Mouse (Mus musculus) myocyte (in vitro differentiated cells): ENCODE results near the gene Myrfl. TPM values are rescaled to one million over a fixed set of nuclear protein-coding genes. Genes with fewer than 3 reads are reported as not detected.

Source experiments
- H3K27me3 ChIP-seq: one replicate; pipeline ENCODE4 v1.6.1; 2011; ENCODE audit not compliant: control insufficient read depth, insufficient read depth, insufficient read length
- H3K36me3 ChIP-seq: one replicate; pipeline ENCODE4 v1.6.1; 2011; ENCODE audit not compliant: control insufficient read depth, insufficient read depth
- H3K4me2 ChIP-seq: one replicate; pipeline ENCODE4 v1.6.1; 2011; ENCODE audit warnings: low read depth, control low read depth
- H3K4me3 ChIP-seq: one replicate; pipeline ENCODE4 v1.5.1; 2011; ENCODE audit warnings: mild to moderate bottlenecking, control low read depth, moderate library complexity
- H3K79me2 ChIP-seq: one replicate; pipeline ENCODE4 v1.6.1; 2011; ENCODE audit not compliant: control insufficient read depth, insufficient read depth
- H3ac ChIP-seq: one replicate; pipeline ENCODE4 v1.6.1; 2011; ENCODE audit not compliant: control insufficient read depth, insufficient read length
- CEBPB ChIP-seq: IDR thresholded peaks from 2 replicates; pipeline ENCODE4 v1.6.1; 2011; ENCODE audit warnings: mild to moderate bottlenecking, moderate library complexity; ENCODE audit not compliant: poor library complexity, insufficient read depth, severe bottlenecking
- E2F4 ChIP-seq: IDR thresholded peaks from one replicate; pipeline ENCODE4 v1.6.1; 2011; ENCODE audit warnings: mild to moderate bottlenecking, control low read depth, moderate library complexity; ENCODE audit not compliant: insufficient read depth
- MAX ChIP-seq: IDR thresholded peaks from one replicate; pipeline ENCODE4 v1.6.1; 2011; ENCODE audit warnings: low read depth, mild to moderate bottlenecking, control low read depth
- MYOD1 ChIP-seq, 3 experiments: IDR thresholded peaks; one replicate each; pipeline ENCODE4 v1.6.1; 2011; ENCODE audit warnings: control low read depth in 2 of 3, low read depth in 2 of 3, mild to moderate bottlenecking in 2 of 3, moderate library complexity in 1 of 3; ENCODE audit not compliant: insufficient read length in 2 of 3, control insufficient read depth in 1 of 3
- MYOG ChIP-seq, 3 experiments: IDR thresholded peaks; one replicate each; pipeline ENCODE4 v1.6.1; 2011; ENCODE audit warnings: control low read depth in 2 of 3, low read depth in 2 of 3, mild to moderate bottlenecking in 2 of 3; ENCODE audit not compliant: insufficient read length in 2 of 3, control insufficient read depth in 1 of 3, insufficient read depth in 1 of 3
- POLR2A ChIP-seq: IDR thresholded peaks from one replicate; pipeline ENCODE4 v1.6.1; 2011; ENCODE audit warnings: low read depth, mild to moderate bottlenecking, control low read depth, moderate library complexity; ENCODE audit not compliant: insufficient read length
- POLR2AphosphoS2 ChIP-seq: IDR thresholded peaks from one replicate; pipeline ENCODE4 v1.6.1; 2011; ENCODE audit warnings: low read depth, control low read depth; ENCODE audit not compliant: insufficient read length
- REST ChIP-seq: IDR thresholded peaks from one replicate; pipeline ENCODE4 v1.6.1; 2011; ENCODE audit warnings: mild to moderate bottlenecking, control low read depth, moderate library complexity; ENCODE audit not compliant: insufficient read depth, insufficient read length
- SRF ChIP-seq: IDR thresholded peaks from one replicate; pipeline ENCODE4 v1.6.1; 2011; ENCODE audit warnings: low read depth; ENCODE audit not compliant: control insufficient read depth, insufficient read length
- TCF12 ChIP-seq: IDR thresholded peaks from one replicate; pipeline ENCODE4 v1.6.1; 2011; ENCODE audit warnings: mild to moderate bottlenecking, control low read depth; ENCODE audit not compliant: poor library complexity, insufficient read depth, severe bottlenecking
- TCF3 ChIP-seq: IDR thresholded peaks from one replicate; pipeline ENCODE4 v1.6.1; 2011; ENCODE audit warnings: low read depth, control low read depth; ENCODE audit not compliant: insufficient read length
- USF1 ChIP-seq: IDR thresholded peaks from one replicate; pipeline ENCODE4 v1.6.1; 2011; ENCODE audit warnings: low read depth, mild to moderate bottlenecking, control low read depth, moderate library complexity
- polyA plus RNA-seq: library from polyadenylated mRNA; unstranded; fragments of >200 nt; fragmentation: generic; extraction: Trizol; gene quantifications from one replicate; pipeline ENCODE4 v1.2.1, GENCODE M21; 2012; ENCODE audit warnings: missing spikeins

The Myrfl gene
- polyA plus RNA-seq, 1 experiment = 0.04 TPM

DNA sequence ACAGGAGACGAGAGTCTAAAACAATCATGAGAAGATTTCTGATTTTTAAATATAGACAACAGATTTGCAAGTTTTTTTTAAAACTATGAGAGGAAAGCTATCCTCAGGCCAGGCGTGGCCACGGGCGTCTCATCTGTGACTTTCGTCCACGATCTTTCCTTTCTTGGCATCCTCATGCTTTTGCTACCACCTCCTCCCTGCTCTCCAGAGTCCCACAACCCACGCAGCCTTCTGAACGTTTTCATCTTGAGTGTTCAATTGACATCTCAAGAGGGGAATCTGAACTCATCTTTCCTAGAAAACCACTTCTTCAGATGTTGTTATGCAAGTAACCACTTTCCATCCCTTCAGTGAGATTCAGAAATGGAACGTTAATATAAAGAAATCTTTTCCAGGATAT lies 83.6 kb downstream of the Myrfl start:
- no peaks in the 10 kb centered on the region for H3K79me2 ChIP-seq
- H3K4me3 ChIP-seq = no peak overlapping the region
- H3K27me3 ChIP-seq = peaks cover 18% of the 10 kb centered on the region
- no peaks in the 10 kb centered on the region for H3K36me3 ChIP-seq
- no peak overlapping the region for H3ac ChIP-seq
- TF ChIP-seq SRF = no peak
- TF ChIP-seq MYOD1 (IDR thresholded peaks at IDR 0.05; ENCODE audit: control insufficient read depth in 1 of 3, insufficient read length in 2 of 3, low read depth in 2 of 3) = no peak
- no peak for TF ChIP-seq REST
- no peak for TF ChIP-seq TCF12
- no peak for TF ChIP-seq POLR2AphosphoS2
- TF ChIP-seq TCF3 = no peak
- TF ChIP-seq CEBPB = no peak
- no peak for TF ChIP-seq E2F4
- no peak for TF ChIP-seq MYOG (IDR thresholded peaks at IDR 0.05; ENCODE audit: control insufficient read depth in 1 of 3, insufficient read depth in 1 of 3, insufficient read length in 2 of 3, low read depth in 2 of 3)
- TF ChIP-seq USF1 = no peak
- no peak for TF ChIP-seq MAX
- TF ChIP-seq POLR2A = no peak
- no peak overlapping the region for H3K4me2 ChIP-seq

DNA sequence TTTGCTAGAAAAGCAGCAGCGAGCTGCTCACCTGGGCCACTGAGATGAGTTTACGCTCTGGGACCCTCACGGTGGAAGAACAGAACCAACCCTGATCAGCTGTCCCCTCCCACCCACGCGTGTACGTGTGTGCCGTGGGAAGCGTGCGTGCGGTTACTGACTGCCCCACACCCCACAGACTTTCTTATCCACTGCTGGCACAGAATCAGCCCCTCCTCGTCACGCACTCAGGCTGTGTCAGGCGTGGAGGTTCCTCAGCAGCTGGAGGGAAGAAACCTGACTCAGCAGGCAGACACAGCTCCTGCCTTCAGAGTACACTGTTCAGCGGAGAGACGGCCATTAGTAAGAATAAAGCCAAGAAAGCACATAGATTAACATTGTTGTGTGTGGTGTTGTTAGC lies 86.0 kb downstream of the Myrfl start:
- H3K79me2 ChIP-seq = no peaks in the 10 kb centered on the region
- no peaks in the 10 kb centered on the region for H3K36me3 ChIP-seq
- no peak overlapping the region for H3ac ChIP-seq
- TF ChIP-seq USF1 = no peak
- TF ChIP-seq CEBPB = no peak
- TF ChIP-seq E2F4 = no peak
- no peak for TF ChIP-seq MYOG (IDR thresholded peaks at IDR 0.05; ENCODE audit: control insufficient read depth in 1 of 3, insufficient read depth in 1 of 3, insufficient read length in 2 of 3, low read depth in 2 of 3)
- no peak for TF ChIP-seq POLR2A
- TF ChIP-seq TCF12 = no peak
- TF ChIP-seq POLR2AphosphoS2 = no peak
- TF ChIP-seq SRF = no peak
- TF ChIP-seq REST = no peak
- no peak for TF ChIP-seq MAX
- no peak for TF ChIP-seq MYOD1 (IDR thresholded peaks at IDR 0.05; ENCODE audit: control insufficient read depth in 1 of 3, insufficient read length in 2 of 3, low read depth in 2 of 3)
- no peak for TF ChIP-seq TCF3
- no peak overlapping the region for H3K4me3 ChIP-seq
- H3K4me2 ChIP-seq = no peak overlapping the region
- H3K27me3 ChIP-seq = peaks cover 10% of the 10 kb centered on the region

DNA sequence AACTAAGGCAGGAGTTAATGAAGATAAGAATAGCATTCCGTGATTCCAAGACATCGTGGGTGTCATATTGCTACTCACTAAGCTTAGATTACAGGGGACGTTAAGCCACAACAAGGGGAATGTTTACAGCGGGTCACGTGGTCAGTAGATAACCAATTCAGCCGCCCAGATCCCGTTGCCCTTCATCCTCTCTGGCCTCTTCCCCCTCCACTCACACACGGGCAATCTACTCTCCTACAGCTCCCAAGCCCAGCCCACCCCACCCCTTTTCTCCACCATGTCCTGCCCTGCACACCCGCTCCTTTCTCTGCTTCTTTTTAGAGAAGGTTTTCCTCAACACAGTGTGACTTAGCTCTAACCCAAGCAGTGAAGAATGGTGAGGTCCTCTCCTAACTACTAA lies 87.3 kb downstream of the Myrfl start:
- TF ChIP-seq POLR2A (no peak), MYOD1 (IDR thresholded peaks at IDR 0.05; ENCODE audit: control insufficient read depth in 1 of 3, insufficient read length in 2 of 3, low read depth in 2 of 3) (no peak), USF1 (peak; percentile 14), TCF3 (no peak)
- H3K27me3 ChIP-seq = peaks cover 5% of the 10 kb centered on the region
- H3K4me2 ChIP-seq = no peak overlapping the region
- H3K79me2 ChIP-seq = no peaks in the 10 kb centered on the region
- no peaks in the 10 kb centered on the region for H3K36me3 ChIP-seq
- no peak overlapping the region for H3K4me3 ChIP-seq
- no peak overlapping the region for H3ac ChIP-seq

DNA sequence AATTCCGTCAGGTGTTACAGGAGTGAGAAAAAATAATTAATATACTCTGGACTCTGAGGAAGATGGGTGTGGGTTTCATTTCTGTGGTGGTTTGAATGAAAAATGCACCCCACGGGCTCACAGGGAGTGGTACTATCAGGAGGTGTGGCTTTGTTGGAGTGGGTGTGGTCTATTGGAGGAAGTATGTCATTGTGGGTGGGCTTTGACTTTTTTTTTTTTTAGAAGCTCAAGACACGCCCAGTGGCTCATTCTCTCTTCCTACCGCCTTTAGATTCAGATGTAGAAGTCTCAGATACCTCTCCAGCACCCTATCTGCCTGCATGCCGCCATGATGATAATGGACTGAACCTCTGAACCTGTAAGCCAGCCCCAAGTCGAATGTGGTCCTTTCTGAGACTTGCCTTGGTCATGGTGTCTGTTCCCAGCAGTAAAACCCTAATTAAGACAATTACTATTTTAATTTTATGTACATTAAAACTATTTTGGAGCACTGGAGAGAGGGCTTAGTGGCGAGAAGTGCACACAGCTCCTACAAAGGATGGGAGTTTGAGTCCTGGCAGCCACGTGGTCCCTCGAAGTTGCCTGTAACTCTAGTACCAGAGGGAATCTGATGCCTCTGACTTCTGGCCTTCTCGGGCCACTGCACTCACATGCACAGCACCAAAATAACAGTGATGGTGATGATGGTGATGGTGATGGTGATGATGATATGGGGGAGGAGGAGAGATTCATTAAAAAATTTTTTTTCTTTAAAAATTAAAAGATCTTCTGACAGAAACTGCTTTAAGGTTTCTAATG lies 88.0 kb downstream of the Myrfl start:
- H3K4me3 ChIP-seq = no peak overlapping the region
- TF ChIP-seq SRF = no peak
- no peak for TF ChIP-seq REST
- TF ChIP-seq MAX = no peak
- TF ChIP-seq MYOG (IDR thresholded peaks at IDR 0.05; ENCODE audit: control insufficient read depth in 1 of 3, insufficient read depth in 1 of 3, insufficient read length in 2 of 3, low read depth in 2 of 3) = no peak
- TF ChIP-seq TCF12 = no peak
- TF ChIP-seq POLR2AphosphoS2 = no peak
- TF ChIP-seq MYOD1 (IDR thresholded peaks at IDR 0.05; ENCODE audit: control insufficient read depth in 1 of 3, insufficient read length in 2 of 3, low read depth in 2 of 3) = no peak
- TF ChIP-seq USF1 = no peak
- TF ChIP-seq TCF3 = no peak
- no peak for TF ChIP-seq CEBPB
- no peak for TF ChIP-seq POLR2A
- H3K27me3 ChIP-seq = peaks cover 5% of the 10 kb centered on the region
- no peaks in the 10 kb centered on the region for H3K79me2 ChIP-seq
- no peaks in the 10 kb centered on the region for H3K36me3 ChIP-seq
- no peak overlapping the region for H3K4me2 ChIP-seq
- no peak overlapping the region for H3ac ChIP-seq
